Mouse (Mus musculus) natural killer cell, adult 2 months (primary cell): ENCODE results near the gene Dlg2.
A peak's percentile ranks its signal among the peaks of the same experiment; 100 is the strongest.

ENCODE experiments used
- DNase-seq, 2 experiments: peaks; one replicate each; pipeline ENCODE4 v3.0.0; 2022; ENCODE audit warnings: low spot score in 2 of 2

Dlg2 gene

GRCm38 (mm10) chr7:91442447-91443376 lies 966.2 kb downstream of the Dlg2 start:
- DNase-seq, result no peak

GRCm38 (mm10) chr7:91443377-91443714 lies 966.9 kb downstream of the Dlg2 start:
- no peak for DNase-seq

- no peak for DNase-seq
These were observed 967.4 kb downstream of the Dlg2 start for GRCm38 (mm10) chr7:91443913-91444312.

- DNase-seq, result no peak
These were observed 968.3 kb downstream of the Dlg2 start for GRCm38 (mm10) chr7:91444728-91445127.

- no peak for DNase-seq
These were observed 980.3 kb downstream of the Dlg2 start for GRCm38 (mm10) chr7:91456796-91457195.

- peak; percentile 1 for DNase-seq
These were observed 980.7 kb downstream of the Dlg2 start for GRCm38 (mm10) chr7:91457207-91457606.

GRCm38 (mm10) chr7:91461352-91461751 lies 984.9 kb downstream of the Dlg2 start:
- DNase-seq, result no peak

GRCm38 (mm10) chr7:91463256-91463655 lies 986.8 kb downstream of the Dlg2 start:
- DNase-seq, result no peak

GRCm38 (mm10) chr7:91467061-91467460 lies 990.6 kb downstream of the Dlg2 start:
- DNase-seq, result no peak

GRCm38 (mm10) chr7:91479145-91479544 lies 1002.7 kb downstream of the Dlg2 start:
- DNase-seq, result no peak

- no peak for DNase-seq
These were observed 1005.2 kb downstream of the Dlg2 start for GRCm38 (mm10) chr7:91481574-91482197.

- DNase-seq, result no peak
These were observed 1016.8 kb downstream of the Dlg2 start for GRCm38 (mm10) chr7:91493234-91493633.

- DNase-seq, result no peak
These were observed 1019.1 kb downstream of the Dlg2 start for GRCm38 (mm10) chr7:91495526-91495925.

GRCm38 (mm10) chr7:91511119-91511518 lies 1034.6 kb downstream of the Dlg2 start:
- DNase-seq, result no peak

- no peak for DNase-seq
These were observed 1038.0 kb downstream of the Dlg2 start for GRCm38 (mm10) chr7:91514445-91514844.

GRCm38 (mm10) chr7:91516225-91516624 lies 1039.8 kb downstream of the Dlg2 start:
- DNase-seq, result no peak

GRCm38 (mm10) chr7:91525859-91526258 lies 1049.4 kb downstream of the Dlg2 start:
- DNase-seq, result no peak

- DNase-seq, result no peak
These were observed 1066.3 kb downstream of the Dlg2 start for GRCm38 (mm10) chr7:91542597-91543285.

GRCm38 (mm10) chr7:91543286-91543650 lies 1066.8 kb downstream of the Dlg2 start:
- DNase-seq, result no peak

- no peak for DNase-seq
These were observed 1068.1 kb downstream of the Dlg2 start for GRCm38 (mm10) chr7:91544600-91544999.

GRCm38 (mm10) chr7:91548796-91549195 lies 1072.3 kb downstream of the Dlg2 start:
- no peak for DNase-seq

GRCm38 (mm10) chr7:91557582-91557981 lies 1081.1 kb downstream of the Dlg2 start:
- DNase-seq, result no peak

GRCm38 (mm10) chr7:91567423-91567822 lies 1091.0 kb downstream of the Dlg2 start:
- no peak for DNase-seq
